Mouse (Mus musculus) 3T3-L1 (cell line): ENCODE measurements around the gene Cdk2.

Experiments
- DNase-seq: peaks from one replicate; pipeline ENCODE4 v3.0.0-alpha.2; 2015; ENCODE audit warnings: low read depth, low spot score

Gene Cdk2

GRCm38 (mm10) chr10:128703895-128704294 lies 936 bp downstream of the Cdk2 start, which contains the start of gene Pmel:
TSS of gene Pmel (plus strand) at chr10:128704195.
- DNase-seq: peak; percentile 12

DNA sequence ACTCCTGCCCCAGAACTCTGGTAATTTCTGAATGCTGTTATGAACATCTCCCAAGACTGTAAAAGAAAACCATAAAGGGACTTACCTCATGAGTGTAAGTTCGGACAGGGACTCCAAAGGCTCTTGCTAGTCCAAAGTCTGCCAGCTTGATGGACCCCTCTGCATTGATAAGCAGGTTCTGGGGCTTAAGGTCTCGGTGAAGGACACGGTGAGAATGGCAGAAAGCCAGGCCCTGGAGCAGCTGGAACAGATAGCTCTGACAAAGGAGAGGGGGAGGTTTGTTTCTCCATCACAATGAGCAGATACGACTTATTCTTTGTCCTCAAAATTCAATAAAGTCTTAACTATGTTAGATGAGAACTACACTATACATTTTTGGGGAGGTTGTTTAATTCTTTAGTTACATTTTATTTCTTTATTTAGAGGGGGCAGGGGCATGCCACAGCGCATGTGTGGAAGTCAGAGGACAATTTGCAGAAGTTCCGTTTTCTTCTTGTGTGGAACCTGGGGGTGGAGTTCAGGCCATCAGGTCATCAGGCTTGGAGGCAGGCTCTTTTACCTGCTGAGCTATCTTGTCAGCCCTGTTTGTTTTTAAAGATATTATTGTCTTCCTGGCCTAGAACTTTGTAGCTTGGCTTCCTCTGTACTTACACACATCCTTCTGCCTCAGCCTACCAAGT lies 2.4 kb downstream of the Cdk2 start:
- no peak for DNase-seq

GRCm38 (mm10) chr10:128700712-128701111 lies 4.1 kb downstream of the Cdk2 start:
- no peak for DNase-seq

DNA sequence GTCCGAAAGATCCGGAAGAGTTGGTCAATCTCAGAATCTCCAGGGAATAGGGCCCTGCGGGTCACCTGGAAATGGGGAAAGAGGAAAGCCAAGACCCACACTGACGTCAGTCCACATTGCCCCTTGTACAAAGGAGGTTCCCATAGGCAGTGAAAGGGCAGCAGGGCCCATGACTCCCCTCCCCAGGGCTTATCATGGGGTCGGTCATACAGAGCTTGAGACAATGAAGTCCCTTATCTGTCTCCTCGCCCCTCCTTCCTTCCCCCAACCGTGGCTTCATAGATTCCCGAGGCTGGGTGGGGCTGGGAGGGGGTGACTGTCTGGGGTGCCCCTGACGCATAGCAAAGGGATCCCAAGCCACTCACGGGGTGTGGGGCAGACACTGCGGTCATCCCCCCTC lies 5.2 kb downstream of the Cdk2 start:
- DNase-seq: no peak

DNA sequence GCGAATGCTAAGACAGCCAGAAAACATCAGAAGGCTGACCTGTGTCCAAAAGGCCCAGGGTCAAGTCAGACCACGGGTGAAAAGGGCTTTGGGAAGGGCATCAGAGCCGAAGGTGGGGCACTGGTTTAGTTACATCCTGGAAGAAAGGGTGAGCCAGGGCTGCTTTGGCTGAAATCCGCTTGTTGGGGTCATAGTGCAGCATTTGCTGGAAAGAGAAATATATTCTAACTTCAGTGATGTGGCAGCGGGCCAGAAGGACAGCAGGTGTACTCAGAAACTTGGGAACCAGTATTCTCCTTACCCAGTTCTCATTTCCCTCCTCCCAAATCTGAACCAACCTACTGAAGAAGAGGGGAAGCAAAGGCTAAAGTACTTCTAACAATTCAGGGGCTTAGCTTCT lies 5.8 kb downstream of the Cdk2 start:
- DNase-seq: no peak

DNA sequence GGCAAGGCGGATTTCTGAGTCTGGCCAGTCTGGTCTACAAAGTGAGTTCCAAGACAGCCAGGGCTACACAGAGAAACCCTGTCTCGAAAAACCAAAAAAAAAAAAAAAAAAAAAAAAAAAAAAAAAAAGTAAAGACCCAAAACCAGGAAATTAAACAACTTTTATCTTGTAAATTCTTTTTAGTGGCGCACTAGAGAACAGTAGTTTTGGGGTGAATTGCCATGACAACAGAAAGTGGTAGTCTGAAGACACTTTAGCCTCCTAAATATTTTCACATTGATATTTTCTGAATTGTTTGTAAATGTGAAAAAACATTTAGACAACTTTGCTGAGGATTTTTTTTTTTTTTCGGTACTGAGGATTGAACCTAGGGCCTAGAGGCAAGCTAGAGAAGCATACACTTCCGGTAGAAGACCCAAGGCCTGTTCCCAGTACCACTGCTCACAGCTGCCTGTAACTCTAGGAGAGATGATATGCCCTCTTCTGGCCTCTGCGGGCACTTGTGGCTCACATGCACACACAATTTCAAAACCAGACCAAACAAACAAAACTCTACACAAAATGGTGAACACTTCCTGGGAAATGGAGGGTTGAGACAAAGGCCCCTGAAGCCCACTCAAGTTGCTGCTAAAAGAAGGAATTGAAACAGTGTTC lies 7.6 kb downstream of the Cdk2 start:
- peak; percentile 34 for DNase-seq

DNA sequence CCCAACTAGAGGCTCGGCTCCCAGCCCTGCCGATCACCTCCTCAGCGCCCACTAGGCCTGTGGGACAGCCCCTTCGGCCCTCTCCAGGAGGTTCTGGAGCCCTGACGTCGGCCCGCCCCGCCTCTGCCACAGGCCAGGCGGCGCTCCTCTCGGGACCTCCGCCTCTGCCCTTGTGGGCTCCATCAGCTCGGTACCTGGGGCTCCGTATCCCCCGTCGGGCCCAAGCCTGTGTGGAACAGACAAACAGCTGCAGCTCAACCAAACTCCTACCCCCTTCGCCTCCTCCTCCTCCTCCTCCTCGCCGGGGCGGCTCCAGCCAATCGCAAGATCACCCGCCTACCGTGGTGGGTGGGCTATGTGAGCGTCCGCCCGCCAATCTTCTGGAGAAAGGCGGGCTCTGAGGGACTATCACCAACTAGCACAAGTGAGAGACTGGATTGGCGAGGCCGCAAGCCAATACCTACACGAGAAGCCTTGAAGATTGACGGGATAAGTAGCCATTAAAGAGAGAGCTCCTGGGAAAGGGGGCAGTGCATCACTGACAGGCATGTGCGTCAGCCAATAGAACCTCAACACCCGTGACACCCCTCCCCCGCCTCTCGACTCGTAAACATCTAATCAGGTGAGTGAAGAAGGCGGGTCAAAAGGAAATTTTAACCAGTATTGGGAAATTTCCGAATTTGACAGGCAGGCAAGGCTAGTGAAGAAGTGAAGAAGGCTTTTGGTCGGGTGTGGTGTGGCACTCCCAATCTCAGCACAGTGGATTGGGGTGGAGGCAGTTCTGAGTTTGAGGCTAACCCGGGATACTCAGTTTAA lies 8.6 kb downstream of the Cdk2 start, which contains the start of gene Rab5b:
TSS of gene Rab5b (minus strand) at position 273 of the 816 bp plus-strand sequence.
- peak; percentile 99 for DNase-seq

GRCm38 (mm10) chr10:128695411-128695991 lies 9.3 kb downstream of the Cdk2 start:
- DNase-seq: no peak

GRCm38 (mm10) chr10:128674469-128675008 lies 30.3 kb downstream of the Cdk2 start:
- peak; percentile 74 for DNase-seq

DNA sequence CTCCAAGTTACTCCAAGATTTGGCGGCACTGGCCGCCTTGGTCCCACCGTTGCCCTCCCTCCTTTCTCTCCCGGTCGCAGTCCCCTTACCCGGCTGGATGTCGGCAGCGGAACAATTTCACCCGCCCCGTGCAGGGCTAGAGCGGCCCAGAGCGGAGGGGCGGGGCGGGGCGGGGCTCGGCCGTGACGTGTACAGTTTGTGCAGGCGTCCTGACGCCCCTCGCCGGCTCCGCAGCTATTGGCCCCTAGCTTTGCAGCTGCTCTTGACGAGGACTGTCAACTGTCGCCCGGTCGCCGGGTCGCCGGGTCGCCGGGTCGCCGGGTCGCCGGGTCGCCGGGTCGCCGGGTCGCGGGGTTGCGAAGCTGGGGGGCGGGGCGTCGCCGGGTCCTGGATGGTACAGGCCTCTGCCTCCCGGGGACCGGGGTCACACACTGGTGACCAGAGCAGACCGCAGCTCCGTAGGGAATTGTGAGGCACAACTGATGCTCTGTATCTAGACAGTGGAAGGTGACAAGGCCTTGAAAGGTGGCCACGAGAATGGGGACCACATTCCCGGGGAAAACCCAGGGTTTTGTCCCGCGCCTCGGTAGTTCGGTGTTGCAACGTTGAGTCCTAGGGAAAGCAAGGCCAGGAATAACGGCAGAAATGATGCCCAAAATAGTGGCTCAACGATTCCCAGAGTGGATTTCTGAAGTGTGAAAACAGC lies 30.9 kb downstream of the Cdk2 start, which contains the start of gene Suox:
TSS of gene Suox (minus strand) at position 311 of the 706 bp plus-strand sequence.
- DNase-seq: peak; percentile 75

DNA sequence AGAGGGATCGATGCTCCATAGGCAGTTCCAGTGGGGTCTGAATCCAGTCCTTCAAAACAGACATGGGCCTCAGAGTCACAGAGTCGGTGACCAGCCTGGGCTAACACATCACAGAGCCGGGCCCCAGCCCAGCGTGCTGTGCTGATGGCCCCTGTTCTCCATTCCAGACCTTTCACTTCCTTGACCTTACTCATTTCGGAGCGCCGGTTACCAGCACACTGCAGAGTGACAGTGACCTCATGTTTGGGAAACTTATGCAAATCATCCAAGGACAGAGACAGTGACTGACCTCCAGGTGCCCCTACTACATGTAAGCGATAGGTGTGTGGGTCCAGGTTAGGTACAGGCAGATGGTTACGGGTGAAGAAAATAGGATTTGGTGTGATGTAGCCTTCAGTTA lies 33.7 kb downstream of the Cdk2 start:
- no peak for DNase-seq

DNA sequence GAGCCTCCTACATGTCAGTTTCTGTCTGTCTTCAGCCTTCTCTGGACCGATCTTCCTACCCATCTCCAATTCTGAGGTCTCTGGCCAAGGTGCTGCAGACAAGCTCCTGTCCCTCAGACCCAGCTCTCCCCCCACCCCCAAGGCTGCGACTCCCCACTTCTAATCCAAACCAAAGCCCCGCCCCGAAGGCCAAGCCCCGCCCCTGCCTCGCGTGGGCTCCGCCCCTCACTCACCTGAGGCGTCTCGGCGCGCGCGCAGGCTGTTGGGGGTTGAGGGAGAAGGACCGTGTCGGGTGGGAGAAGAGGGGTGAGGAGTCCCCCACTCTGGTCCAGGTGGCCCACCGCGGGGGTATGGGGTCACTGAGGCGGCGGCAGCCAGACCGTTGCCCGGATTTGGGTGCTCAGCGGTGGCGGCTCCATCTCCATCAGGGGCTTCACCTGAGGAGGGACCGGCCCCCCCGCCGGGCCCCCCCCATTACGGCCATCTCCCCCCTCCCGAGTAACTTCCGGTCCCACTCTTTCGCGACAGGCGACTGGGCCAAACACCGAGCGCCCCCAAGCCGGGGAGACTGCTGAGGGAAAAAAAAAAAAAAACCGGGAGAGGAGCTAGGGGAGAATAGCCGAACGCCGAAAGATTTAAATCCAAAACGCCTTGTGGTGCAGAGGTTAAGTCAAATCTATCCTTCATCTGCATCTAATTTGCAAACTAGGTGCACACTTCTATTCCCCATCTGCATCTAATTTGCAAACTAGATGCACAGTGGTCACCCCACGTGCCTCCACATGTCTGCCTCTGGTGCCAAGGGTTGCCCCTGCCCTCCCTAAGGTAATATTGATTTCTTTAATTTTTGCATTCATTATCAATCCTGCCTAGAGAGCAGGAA lies 35.8 kb downstream of the Cdk2 start:
- DNase-seq: no peak

DNA sequence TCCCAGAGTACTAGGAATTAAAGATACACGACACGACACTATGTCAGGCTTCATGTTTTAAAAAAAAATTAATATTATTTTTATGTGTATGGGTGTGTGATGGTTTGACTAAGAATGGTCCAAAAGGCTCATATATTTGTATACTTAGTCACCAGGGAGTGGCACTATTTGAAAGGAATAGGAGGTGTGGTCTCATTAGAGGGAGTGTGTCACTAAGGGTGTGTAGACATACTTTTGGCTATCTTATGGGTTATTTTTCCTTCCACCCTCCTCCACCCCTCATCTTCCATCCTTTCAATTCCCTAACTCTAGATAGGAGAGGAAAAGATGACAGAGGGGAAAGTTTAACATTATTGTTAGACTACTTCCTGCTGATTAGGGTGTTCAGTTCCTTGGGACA lies 39.0 kb downstream of the Cdk2 start:
- peak; percentile 32 for DNase-seq

- DNase-seq: no peak
Observed at GRCm38 (mm10) chr10:128665307-128665706, 39.5 kb downstream of the Cdk2 start.

- no peak for DNase-seq
Observed at GRCm38 (mm10) chr10:128664808-128665207, 40.0 kb downstream of the Cdk2 start.

- DNase-seq: no peak
Observed at GRCm38 (mm10) chr10:128663441-128664220, 41.2 kb downstream of the Cdk2 start.

DNA sequence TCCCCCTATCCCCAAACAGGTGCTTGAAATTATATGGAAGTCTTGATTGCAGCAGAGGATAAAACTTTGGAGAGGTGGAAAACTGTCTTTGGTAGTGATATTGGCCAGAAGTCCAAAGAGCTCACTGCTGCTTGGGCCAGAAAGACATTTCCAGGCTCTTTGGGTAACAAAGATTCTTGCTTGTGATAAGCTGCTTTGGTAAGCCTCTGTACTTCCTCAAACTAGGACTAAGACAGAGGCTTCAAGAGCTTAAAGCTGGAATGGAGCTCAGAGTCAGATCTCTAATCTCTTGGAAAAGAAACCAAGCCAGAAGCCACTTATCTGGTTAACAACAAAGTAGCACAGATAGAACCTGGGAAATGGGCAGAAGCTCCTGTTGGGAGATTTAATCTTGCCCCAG lies 42.4 kb downstream of the Cdk2 start:
- no peak for DNase-seq

DNA sequence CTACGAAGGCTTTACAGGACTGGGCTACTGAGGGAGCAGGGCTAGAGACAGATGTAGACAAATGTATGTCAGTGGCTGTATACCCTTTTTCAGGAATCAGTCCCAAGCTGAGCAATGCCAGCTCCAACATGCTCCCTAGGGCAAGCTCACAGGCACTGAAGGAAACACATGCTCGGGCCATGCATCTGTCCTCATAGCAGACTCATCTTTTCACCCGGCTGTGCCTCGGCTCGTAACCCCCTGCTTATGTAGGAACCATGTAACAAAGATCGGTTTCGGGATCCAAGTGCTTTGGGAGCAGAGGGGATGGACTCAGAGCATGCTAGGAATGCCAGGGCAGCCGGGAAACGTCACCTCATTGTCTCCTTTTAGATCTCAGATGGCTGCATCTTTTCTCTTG lies 45.3 kb downstream of the Cdk2 start:
- no peak for DNase-seq

DNA sequence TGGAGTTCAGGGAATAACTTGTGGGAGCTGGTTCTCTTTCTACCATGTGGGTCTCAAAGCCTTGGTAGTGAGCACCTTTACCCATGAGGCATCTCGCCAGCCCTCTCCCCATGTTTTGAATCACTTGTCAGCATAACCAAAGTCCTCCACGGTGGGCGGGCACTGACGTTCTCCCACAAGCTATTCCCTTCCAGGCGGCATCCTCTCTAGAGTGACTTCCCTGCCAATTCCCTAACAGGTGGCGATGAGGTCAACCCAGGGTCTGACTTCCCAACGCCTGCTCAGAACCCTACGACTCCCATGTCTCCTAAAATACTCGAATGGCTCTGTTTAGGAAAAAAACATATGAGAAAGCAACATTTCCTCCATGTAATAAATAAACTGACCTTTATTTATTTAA lies 47.0 kb downstream of the Cdk2 start:
- no peak for DNase-seq
